Mouse (Mus musculus) frontal cortex, postnatal 14 days (tissue): ENCODE results near the gene Znrf3.

ENCODE experiments used
- DNase-seq, 2 experiments: peaks; one replicate each; pipeline ENCODE4 v3.0.0; 2022; ENCODE audit warnings: low spot score in 2 of 2

Znrf3 gene

DNA sequence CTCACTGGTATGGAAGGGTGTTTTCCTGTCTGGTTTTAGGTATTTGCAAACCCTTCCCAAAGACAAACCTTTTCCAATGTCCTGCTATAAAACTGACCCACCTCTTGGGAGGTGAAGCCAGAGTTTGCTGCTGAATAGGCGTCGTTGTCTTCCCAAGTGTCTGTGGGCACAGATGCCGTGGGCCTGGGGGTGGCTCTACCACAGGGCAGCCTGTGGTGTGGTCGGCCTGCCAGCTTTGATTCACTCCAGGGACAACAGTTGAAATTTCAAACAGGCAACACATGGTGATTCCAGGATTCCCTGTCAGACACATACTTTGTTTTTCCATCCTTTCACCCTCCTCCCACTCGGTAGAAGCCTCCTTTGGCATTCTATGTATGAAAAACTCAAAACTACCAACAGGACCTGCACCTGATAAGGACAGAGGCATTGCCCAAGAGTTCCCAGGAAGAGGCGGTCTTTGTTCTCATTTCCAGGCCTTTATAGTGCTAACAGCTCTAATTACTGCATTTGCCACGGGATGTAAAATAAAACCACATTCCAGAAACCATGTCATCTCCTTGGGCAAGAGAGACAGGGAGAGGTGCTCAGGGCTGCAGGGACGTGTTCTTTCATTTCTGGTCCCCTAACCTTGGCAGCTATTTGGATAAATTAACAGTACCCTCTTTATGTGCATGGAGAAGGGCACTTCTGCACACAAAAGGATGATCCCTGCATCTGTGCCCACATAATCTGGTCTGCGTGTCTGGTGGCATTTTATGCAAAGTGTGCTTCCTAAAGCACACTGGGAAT is 173.2 kb downstream of the Znrf3 start:
- no peak for DNase-seq

DNA sequence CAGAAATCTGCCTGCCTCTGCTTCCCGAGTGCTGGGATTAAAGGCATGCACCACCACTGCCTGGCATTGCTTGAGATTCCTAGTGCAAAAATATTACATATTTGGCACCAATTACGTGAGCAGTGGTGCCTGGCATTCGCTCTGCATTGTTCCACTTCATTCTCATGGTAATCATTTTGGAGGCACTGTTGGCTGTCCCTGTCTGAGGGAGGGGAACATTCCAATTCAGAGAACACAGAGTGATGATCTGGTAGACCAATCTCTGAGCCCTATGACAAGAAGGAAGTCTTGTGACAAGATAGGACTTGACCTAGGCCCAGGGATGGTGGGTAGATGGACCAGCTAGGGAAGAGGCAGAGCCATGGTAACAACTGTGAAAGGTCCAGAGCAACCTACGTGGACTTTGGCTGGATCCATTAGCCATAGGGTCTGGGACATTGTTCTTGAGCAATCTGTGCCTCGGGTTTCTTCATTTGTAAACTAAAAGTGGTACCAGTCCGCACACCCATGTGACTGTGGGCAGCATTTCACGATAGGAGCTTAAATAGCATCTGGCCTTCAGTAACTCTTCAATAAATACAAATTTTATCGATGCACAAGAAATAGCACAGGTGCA is 174.7 kb downstream of the Znrf3 start:
- no peak for DNase-seq

DNA sequence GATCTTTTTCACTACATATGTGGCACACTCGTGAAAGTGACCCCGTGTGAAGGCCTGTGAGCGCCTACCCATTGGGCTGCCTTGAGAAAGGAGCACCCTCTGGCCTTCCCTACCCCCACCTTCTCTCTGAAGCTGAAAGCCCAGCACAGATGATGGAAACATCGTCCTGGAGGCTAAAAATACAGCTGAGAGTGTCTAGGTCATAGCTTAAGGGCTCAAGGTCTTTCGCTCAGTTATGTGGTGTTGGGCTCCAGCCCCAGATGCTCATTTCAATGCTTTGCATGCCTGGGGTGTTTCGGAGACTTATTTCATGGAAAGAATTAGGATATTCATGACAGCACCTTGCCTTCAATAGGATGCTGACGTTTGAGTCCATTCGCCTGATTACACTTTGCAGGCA is 178.9 kb downstream of the Znrf3 start:
- DNase-seq, result no peak

DNA sequence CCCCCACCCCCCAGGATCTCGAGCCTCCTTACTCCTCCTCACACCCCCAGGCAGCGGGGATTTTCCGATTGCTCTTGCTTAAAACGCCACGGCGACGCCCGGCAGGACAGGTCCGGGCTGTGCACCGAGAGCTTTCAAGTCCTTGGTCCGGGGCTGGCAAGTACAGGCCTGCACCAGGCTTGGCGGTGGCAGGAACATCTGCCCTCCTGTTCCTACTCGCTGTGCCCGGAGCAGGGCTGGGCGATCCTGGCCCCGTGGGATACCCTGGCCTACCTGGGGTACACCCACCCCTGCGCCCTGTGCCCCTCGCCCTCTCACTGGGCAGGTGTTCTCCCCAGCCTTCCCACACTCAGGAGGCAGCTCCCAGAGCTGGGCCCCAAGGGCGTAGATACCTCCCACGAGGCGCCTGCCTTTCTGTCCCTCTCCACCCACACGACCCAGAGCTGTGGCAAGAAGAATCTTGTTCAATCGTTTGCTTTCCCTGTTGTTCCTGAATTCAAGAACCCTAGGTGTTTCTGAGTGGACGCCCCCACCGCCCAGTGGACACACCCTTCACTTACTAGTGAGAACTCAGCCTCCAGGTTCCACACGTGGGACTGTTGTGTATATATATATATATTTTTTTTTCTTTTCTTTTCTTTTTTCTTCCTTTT is 181.4 kb downstream of the Znrf3 start:
- no peak for DNase-seq

DNA sequence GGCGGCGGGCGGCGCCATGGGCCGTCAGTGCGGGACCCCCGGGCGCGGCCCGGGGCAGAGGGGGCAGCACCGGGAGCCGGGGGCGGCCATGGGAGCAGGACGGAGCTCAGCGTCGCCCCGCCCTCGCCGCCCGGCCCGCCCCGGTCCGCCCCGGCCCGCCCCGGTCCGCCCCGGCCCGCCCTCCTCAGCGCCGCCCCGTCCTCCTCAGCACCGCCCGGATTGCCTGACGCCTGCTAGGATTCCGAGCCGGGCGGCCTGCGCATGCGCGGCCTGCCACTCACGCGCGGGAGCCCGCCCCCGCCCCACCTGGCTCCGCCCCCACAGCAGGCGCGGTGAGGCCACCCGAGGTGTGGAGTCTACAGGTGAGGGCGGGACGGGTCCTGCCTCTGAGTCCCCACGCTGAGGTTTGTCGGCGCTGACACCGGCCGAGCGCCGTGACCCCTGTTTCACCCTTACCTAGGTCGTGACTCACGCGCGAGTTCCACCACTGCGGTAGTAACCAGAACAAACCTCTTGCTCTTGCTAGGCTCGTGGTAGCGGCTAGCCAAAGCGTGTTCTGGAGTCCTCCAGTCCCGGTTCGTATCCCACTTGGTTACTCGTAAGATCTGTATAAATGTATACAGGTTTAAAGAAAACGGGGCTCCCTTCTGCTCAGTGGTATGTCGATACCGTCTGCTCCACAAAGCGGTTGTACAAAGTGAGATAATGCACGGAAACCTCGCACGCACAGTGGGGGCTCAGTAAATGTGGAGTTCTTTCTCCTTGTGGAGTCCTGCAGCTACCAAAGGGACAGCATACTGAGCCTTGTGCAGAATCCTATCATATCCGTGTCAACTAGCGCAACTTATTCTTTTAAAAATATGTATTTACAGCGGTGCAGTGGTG is 182.9 kb downstream of the Znrf3 start, which contains the start of gene Kremen1:
TSS of gene Kremen1 (minus strand) at position 51 of the 885 bp plus-strand sequence.
- peak; percentile 79 to 84 for DNase-seq

DNA sequence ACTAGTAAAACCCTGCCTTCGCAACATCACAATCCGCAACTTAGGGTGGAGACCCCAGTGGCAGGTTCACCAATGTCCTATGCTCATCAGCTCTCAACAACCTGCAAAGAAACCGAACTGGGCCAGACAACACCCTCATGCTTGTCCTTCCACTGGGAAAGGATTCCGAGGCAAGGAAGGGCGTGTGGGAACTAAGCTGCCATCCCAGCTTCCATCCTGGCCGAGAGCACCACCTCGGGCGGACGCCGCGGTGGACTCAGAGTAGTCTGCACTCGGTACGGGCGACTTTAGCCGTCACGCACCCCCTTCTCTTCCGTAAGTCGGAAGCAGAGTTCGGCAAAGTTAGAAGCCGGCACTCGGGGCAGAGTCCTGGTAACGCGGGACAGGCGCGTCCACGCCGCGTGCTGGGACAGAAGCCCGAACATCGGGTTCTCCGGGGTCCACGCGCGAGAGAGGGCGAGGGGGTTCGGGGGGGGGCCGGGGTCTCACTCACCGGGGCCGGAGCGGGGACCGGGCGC is 183.6 kb downstream of the Znrf3 start:
- no peak for DNase-seq

DNA sequence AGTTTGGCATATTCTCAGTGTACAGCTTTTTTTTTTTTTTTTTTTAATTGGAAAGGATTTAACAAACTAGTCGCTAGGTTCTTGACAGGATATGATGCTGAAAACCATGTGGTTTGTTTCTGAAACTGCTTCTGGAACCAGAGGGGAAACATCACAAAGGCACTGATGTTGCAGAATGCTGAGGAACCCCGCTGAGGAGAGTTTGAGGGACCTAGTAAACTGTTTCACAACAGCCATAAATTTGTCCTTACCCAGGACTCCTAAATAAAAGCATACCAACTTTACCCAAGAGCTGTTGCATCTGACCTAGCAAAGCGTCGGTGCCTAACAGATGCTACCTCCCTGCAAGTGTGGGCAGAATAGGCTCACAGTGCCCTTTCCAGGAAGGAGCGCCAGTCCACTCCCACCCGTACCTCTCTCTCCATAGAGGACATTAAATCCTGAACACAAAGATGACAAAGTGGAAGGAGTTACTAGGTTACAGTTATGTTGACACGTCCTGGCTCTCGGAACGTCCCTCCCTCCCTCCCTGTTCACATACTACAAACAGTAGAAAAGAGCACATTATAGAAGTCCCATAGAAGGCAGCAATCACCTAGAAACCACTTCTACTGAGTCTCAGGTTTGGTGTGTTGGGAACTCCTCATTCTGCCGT is 184.6 kb downstream of the Znrf3 start:
- no peak for DNase-seq

DNA sequence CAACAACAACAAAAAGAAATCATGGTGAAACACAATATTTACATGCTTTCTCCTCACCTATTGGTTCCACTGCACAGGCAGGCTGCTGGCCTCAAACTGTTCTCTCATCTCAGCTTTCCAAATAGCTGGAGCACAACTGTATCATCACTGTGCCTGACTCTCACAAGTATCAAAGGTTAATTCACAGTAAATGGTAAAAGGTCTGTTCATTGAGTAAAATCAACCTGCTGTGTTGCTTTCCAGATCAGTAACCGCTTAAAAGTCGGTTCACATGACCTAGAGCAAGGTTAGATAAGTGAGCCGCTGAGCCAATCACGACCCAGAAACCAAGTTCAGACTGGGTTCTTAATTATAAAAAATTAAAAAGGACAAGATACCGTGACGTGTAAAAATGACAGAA is 186.6 kb downstream of the Znrf3 start:
- no peak for DNase-seq

DNA sequence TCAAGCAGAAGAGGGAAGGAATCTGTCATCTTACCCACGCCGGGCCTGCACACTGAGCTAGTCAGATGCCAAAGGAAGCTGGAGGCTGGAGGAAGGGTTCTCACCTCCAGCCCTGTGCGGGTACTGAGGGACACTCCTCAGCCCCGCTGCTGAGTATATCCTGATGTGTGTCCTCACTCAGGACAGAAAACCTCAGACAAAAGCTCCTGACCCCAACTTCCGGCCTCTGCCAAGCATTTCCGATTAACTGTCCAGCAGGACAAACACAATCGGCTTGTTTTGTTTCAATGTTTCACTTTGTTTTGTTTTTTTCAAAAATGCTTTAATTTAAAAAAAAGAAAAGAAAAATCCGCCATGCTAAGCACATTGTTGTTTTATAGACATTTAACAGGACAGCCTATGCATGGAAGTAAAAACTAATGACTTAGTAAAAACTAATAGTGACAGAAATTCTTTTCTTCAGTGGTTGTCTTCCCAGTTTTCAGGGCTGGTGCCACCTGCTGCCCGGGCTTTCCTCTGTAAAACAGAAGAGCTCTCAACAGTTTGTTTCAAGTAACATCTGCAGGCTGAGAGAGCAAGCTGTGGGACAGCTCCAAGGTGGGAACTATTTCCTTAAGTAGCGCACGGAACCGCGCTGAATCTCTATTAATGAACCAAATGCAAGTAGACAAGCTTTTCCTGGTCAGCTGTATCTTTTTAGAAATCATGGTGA is 187.3 kb downstream of the Znrf3 start:
- no peak for DNase-seq

DNA sequence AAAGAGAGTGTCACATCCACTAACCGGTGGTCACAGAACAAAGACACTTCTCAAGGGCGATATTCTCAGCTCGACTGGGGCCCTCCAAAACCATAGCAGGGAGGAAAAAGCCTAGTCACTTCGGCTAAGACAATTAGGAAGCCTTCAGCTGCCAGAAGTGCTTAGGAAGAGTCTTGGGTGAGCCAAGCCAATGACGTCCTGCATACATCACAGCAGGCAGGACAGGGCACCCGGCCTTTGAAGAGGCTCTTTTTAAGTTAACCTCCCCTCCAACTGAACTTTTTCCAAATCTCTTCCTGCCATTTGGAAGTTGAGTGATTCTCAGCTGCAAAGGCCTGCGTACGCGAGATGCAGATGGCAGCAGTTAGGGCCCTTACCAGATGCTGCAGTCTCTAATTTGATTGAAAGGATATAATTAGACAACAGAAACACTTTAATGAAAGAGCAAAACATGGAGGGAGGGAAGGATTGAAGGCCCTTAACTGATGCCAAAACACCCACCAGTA is 189.1 kb downstream of the Znrf3 start:
- DNase-seq, result no peak

DNA sequence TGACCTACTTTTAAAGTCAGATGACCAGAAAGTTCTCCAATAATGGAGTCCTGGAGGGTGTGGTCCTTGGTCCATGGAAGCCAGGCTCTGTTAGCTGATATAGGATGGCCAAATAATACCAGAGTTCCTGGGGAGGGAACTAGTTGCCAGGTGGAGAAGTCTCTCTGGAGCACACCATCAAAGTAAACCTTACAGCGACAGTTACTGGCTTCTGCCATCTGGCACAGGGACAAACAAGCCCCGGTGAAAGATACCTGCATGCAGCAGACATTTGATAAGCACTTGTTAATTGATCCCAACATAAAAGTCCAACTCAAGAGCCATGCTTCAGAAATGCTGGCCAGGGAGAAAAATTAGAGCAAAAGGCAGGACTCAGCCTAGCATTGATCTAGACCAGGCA is 190.6 kb downstream of the Znrf3 start:
- no peak for DNase-seq

DNA sequence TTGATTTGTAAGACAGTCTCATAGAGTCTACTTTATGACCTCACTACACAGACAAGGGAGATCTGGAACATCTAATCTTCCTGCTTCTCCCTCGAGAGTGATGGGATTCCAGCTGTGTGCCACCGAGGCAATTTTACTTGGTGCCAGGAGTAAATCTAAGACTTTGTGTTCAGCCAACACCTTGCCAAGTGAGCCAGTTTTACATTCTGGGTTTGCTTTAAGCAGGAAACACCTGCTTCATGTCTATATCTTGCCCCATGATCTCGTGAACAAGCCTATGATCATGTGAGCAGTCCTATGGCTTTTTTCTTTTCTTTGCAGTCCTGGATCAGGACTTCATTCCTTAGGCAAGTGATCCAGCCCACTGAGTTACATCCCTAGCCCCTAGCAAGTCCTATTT is 191.1 kb downstream of the Znrf3 start:
- no peak for DNase-seq

DNA sequence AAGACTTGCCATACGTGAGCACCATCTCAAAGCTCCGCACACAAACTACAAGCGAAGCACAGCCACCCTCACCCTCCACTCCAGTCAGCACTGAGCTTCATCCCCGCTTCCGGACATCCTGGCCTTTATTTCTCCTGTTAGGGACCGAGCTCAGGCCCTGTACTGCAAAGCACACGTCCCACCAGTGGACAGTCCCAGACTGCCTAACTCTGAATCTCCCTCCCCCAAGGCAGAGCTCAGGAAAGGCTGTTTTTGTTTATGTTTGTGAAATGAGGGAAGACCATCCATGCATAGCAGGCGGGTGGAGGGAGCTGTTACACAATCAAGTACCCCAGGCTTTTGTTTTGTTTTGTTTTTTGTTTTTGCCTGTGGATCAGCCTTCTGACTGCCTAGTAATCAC is 191.9 kb downstream of the Znrf3 start:
- DNase-seq, result no peak

DNA sequence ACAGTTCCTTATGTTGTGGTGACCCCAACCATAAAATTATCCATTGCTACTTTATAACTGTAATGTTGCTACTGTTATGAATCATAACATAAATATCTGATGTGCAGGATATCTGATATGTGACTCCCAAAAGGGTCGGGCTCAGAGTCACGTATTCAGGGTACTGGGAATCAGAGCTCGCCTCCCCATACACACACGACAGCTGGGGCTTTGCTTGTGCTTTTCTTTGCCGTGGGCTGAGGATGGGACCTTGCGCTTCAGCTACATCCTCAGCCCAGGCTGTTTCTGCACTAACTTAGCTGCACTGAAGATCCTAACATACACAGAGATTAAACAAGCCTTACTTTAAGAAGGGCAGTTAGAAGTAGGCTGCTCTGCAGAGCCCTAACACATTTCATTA is 193.5 kb downstream of the Znrf3 start:
- no peak for DNase-seq

DNA sequence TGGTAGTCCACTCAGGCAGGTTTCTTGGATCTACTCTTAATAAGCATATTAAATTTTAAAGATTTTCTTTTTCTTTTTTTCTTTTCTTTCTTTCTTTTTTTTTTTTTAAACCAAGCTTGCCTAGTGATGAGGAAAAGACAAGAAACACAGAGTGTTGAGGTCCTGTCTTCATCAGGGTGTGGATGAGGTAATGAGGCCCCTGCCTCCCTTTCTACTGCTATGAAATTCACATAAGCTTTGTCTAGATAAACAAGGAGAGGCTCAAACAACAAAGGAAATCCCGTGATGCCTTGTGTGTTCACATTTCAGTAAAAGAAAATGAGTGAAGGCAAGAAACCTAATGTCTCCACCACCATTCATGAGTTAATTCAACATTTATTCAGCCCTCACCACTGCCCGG is 196.4 kb downstream of the Znrf3 start:
- no peak for DNase-seq

DNA sequence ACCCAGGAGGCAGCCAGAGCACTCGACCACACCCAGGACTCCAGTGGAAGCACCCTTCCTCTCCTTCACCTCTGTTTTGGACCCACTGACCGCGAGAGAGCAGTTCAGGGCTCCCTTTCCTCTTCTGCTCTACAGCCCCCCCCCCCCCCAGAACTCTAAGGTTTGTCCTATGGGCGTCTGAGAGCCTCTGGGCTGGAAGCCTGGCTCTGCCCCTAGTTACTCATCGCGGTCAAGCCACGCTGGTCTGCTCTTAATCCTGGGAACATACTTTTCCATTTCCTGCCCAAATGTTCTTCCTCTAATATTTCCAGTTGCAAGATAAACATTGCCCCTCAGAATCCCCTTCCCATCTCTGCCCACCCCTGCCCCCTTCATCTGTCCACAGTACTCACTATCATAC is 199.2 kb downstream of the Znrf3 start:
- DNase-seq, result no peak

DNA sequence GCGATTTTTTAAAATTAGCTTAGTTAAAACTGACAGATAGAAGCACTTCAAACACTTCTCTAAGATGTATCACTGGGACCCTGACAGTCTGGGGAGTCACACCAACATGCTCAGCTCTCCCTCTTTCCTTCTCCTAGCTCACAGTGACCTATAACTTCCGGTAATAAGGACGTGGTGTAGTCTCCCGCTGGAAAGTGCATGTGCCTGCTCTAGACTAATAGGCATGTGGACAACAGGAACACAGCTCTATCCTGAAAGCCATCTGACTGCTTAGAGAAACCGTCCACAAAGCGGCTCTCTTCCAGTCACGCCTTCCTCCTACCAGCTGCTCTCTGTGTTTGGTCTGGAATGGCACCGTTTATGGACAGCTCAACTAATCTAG is 199.9 kb downstream of the Znrf3 start:
- DNase-seq, result peak; percentile 14 to 17

DNA sequence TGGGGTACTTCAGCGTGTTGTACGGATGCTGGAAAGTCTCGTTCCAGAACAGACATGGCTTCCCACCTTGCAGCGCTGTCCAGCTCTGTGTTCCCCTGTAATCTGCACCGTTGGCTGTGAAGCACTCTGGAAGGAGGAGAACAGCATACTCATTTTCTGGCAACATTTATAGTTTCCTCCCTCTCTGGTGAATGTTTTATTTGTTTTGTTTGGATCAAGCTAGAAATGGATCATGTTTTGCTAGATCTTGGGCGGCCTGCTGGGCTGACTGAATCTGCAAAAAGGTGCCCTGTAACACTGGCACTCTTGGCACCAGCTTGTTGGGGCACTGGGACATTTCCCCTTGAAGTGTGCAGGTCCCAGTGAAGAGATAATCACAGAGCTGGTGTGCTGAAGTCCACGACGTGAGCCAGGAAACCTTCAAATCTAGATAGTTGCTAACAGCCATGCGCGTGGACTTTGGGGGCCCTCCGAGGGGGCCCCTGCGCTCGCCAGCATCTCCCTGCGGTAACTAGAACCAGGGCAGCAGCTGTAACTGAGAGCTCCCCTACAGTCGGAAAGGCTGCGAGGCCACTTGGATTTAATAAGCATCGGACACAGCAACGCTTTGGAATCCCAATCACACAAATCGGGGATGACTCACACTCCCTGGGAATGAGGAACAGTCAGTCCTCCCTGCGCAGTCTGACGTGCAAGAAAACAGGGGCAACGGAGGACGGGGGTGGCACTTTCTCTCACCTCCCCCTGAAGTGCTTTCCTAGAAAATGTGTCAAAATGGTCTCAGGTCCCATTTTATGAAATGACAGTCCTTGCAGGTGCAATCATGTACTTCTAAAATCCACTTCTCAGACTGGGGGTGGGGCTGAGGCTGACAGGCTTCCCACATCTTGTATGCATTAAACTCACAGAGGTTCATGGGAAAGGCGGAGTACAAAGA is 200.6 kb downstream of the Znrf3 start:
- peak; percentile 47 to 53 for DNase-seq

DNA sequence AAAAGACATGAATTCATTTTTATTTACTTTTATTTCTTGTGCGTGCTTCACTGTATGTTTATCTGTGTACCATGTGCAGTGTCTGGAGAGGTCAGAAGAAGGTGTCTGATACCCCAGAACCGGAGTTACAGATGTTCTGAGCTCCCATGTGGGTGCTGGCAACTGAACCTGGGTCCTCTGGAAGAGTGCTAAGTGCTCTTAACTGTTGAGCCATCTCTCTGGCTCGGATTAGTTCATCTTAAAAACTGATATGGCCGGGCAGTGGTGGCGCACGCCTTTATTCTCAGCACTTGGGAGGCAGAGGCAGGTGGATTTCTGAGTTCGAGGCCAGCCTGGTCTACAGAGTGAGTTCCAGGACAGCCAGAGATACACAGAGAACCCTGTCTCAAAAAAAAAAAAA is 201.4 kb downstream of the Znrf3 start:
- DNase-seq, result no peak
